Mouse (Mus musculus): Measurements from ENCODE around the gene Gm45062.

- no peak for TF ChIP-seq MAFK (IDR thresholded peaks at IDR 0.05; ENCODE audit: insufficient read depth, low read depth, low read length)
- no peak for TF ChIP-seq ZNF384 (IDR thresholded peaks at IDR 0.05; ENCODE audit: low read depth, low read length)
- no peak for TF ChIP-seq CHD2 (IDR thresholded peaks at IDR 0.05; ENCODE audit: low read depth, low read length)
- TF ChIP-seq ZC3H11A (IDR thresholded peaks at IDR 0.05; ENCODE audit: borderline replicate concordance, low read depth, low read length), result no peak
Measured at GRCm38 (mm10) chr6:8421959-8422581, 162.8 kb downstream of the Gm45062 start.
